Mouse (Mus musculus) cerebellum, adult 18-20 months (tissue): Measurements from ENCODE around the gene Katnal1.

ENCODE experiments used
- DNase-seq, 2 experiments: peaks; one replicate each; pipeline ENCODE4 v3.0.0; 2021

Gene Katnal1

GRCm38 (mm10) chr5:148924051-148924450 is 5.1 kb downstream of the Katnal1 start:
- DNase-seq = no peak

- no peak for DNase-seq
Observed at GRCm38 (mm10) chr5:148923408-148923807, 5.7 kb downstream of the Katnal1 start.

GRCm38 (mm10) chr5:148922773-148923172 is 6.3 kb downstream of the Katnal1 start:
- DNase-seq = no peak

DNA sequence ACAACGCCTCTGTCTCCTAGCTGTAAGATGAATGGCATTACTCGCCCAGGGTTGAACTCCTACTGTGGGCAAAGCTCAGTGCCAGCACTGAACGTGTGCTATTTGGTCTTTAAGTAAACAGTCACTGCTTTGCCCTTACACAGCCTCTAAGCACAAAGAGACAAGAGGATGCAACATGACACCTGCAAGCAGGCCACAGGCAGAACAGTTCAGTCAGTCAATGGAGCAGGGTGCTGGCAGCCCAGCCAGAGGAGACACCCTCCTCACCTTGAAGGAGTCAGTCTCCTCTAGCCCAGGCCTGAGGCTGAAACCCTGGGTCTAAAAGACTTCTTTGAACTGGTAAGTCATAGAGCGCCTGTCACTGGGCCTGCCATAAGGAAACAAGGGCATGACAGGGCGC is 11.1 kb downstream of the Katnal1 start:
- DNase-seq = no peak

DNA sequence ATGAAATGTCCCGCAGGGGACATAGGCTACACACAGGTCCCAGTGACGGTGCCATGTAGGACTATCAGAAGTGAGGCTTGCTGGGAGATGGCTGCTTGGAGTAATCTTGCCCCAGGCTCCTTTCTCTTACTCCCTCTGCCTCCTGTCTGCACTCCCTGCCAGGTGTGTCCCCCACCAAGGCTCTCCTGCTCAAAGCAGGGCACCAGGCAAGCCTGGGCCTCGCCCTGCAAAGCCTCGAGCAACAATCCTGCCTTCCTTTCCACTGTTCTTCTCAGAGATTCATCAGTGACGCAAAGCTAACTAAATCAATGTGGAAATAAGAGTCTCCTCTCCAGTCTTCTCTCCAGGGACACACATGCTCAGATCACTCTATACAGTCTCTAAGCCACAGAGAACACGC is 12.3 kb downstream of the Katnal1 start:
- no peak for DNase-seq

DNA sequence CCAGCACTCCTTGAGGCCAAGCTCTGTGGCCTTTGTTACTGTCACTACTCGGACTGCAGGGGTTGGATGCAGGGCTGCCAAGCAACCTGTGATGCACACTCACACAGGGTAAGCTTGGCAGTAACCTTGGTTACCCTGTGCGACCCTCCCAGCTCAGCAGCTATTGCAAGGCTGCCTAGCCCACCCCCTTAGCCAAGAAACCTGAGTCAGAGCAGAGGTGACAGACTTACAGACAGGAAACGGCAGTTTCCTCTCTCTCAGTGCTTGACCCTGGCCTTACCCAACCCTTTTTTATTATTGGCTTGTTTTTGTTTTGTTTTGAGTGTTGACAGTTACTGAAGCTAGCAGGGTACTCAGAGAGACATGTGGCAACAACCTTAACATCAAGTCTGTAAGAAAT is 16.9 kb downstream of the Katnal1 start:
- DNase-seq = no peak

DNA sequence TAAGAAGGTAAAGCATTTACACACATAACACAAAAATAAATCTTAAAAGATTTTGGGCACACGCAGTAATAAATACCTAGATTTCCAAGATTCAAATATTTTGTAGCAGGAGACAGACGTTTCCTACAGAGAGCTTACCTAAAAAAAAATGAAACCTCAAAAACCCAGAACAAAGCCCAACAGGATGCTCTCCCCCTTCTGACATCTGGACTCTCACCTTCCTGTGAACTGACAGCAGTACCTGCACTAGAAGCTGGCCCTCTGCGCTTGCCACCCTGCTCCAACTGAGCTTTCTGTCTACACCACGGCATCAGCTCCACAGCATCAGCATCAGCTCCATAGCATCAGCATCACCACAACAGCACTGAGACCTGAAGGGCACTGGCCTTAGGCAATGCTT is 19.1 kb downstream of the Katnal1 start:
- DNase-seq = no peak

GRCm38 (mm10) chr5:148909402-148909801 is 19.7 kb downstream of the Katnal1 start:
- no peak for DNase-seq

- DNase-seq = no peak
Observed at GRCm38 (mm10) chr5:148909057-148909395, 20.1 kb downstream of the Katnal1 start.

DNA sequence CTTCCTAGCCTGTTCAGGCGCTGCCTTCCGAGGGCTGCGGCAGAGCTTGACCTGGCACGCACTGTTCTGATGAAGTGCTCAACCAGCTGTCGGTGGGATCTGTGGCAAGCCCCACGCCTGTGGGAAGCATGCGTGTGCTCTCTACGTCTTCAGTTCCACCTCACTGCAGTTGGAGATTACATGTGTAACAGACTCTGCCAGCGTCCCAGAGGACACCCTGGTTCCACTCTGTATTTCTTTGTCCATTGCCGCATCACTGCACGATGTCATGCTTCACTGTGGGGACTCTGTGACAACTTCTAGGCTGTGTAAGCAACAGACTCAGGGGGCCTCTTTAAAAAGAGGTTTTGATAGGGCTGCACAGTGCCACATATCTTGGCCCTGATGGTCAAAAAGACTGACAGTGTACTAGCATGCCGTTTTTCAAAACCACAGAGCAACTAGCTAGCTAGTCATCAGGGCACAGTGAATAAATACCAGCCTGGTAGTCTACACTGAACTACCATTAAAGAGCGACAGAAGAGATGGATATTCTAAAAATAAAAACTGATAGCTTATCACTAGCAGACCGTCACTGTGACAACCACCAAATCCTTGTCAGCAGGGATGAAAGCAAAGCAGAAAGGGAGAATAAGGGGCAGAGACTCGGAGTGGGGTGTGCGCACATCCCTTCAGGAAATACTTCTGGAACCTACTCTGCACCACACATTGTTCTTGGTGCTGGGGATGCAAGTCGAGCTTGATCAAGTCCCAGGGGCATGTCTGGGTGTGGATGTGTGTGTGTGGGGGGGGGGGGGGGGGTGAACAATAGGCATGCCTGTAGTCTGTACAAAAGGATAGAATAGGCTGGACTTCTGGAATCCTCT is 20.7 kb downstream of the Katnal1 start:
- DNase-seq = no peak

GRCm38 (mm10) chr5:148906305-148906704 is 22.8 kb downstream of the Katnal1 start:
- DNase-seq = no peak

GRCm38 (mm10) chr5:148904846-148905245 is 24.3 kb downstream of the Katnal1 start:
- peak; percentile 49 to 56 for DNase-seq

- no peak for DNase-seq
Observed at GRCm38 (mm10) chr5:148899361-148899760, 29.8 kb downstream of the Katnal1 start.

DNA sequence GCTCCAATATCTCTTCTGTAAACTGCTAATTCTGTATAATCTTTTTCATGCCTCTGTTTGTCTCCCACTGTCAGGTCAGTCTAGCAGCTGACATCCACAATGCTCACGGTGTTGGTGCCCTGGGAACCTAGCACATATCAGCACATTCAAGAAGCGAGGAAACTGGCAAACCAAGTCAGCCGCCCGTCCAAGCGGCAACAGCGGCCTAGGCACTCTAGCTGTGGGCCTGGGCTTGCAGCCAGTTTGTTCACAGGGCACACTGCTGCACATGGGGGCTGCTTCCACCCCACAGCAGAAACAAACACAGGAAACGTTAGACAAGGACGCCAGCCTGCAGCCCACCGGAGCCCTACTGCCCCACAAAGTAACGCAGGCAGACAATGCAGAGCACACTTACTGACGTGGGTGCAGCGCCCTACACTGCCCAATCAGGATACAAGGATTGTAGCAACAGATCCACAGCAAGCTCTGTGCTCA is 31.1 kb downstream of the Katnal1 start:
- DNase-seq = no peak

DNA sequence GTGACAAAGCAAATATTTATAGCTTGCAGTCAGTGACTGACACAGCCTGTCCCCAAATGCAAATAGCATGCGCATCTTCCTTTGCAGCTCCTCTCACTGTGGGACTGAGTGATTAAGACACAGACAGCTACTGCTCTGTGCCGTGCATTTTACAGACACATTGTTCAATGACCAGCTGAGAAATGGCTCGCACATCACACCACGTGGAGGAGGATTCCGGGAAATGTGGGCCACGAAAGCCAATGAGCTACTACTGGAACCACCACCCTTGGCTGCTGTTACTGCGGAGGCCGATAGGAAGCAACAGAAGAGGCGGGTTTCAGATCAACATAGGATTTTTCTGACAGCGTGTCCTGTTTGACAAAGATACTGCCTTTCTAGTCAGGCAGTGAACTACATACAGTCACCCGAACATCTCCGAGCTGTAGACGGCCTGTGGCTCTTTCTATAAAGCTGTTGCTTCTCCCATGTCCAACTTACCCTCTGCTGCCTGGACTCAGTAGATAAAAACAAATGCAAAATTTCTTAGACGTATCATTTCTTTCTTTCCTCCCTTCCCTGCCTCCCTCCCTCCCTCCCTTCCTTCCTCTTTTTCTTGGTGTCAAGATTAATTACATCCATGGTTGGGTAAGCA is 31.9 kb downstream of the Katnal1 start:
- no peak for DNase-seq

DNA sequence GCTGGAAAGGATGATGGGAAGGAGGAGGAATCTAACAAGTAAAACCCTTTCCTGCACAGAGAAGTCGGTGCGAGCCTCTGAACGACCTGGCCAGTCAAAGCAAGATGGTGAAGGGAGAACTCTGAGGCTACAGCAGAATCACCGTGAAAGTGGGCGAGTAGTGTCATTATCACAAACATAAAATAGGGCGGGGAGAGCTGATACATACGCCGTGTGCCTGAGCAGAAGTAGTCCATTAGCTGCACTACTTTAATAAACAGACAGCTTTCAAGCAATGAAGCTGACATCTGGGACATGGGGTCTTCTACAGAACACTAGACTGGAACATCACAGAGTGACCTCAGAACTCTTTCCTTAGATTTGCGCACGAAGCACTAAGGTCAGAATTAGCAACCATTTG is 32.6 kb downstream of the Katnal1 start:
- DNase-seq = no peak

GRCm38 (mm10) chr5:148895833-148896232 is 33.3 kb downstream of the Katnal1 start:
- no peak for DNase-seq

GRCm38 (mm10) chr5:148895034-148895433 is 34.1 kb downstream of the Katnal1 start:
- no peak for DNase-seq

DNA sequence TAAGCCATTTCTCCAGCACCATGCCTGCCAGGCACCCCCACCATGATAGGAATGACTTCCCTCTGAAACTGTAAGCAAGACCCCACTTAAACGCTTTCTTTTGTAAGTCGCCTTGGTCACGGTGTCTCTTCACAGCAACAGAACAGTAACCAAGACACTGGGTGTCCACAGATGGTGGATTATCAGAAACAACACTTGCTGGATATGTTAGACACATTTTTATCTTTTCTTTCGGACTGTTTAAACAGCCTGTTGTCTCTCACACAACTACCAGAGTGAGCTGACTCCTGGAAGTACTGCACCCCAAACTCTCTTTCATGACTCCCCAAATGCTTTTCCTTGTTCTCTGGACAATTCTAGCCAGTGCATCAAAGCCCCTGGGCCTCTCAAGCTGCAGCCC is 38.9 kb downstream of the Katnal1 start:
- DNase-seq = no peak

DNA sequence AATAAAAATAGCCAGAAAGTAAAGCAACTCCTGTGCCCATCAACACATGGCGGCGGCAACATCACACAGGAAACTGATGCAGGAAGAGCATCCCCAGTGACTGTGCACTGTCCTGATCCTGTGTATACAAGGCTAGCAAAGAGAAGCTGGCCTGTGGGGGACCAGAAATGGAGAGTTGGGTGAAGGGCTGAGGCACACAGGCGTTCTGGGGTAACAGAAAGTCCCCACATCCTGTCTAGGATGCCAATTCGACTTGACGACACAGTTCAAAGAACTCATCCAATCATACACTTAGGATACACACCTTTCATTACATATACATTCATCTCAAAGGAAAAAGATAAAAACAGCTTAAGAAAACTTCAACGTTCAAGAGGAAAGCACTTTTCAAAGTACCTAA is 41.1 kb downstream of the Katnal1 start:
- DNase-seq = no peak

DNA sequence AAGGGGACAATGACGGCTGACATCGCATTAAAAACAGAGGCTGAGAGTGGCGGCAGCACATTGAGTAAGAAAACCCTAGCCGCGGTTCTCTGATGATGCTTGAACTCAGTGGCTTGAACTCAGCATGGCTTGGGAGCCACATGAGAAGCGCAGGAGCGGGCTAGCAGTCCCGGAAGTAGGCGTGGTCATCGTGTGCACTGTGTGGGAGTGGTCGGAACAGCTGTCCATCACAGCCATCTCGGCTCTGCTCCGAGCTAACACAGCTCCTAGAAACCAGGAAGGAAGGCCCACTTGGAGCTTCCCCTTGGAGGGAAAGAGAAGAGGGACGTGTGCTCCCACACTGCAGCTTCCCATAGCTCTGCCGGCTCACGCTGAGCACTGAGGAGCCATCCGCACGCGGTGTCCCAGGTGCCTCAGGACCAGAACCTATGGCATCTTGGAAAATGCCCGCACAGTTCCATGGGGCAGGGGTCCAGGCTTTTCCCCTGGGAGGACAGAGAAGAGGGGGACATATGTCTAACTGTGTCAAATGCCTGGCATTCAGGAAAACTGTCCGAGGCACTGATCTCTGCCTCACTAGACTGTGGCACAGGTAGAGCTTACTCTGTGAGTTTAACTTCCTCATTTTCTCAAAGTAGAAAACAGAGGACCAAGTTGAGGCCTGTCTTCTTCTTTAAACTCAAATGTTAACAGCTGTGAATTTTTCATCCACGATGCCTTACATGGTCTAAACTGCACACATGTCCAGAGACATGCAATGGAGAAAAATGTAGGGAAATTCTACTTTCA is 43.1 kb downstream of the Katnal1 start:
- DNase-seq = no peak

DNA sequence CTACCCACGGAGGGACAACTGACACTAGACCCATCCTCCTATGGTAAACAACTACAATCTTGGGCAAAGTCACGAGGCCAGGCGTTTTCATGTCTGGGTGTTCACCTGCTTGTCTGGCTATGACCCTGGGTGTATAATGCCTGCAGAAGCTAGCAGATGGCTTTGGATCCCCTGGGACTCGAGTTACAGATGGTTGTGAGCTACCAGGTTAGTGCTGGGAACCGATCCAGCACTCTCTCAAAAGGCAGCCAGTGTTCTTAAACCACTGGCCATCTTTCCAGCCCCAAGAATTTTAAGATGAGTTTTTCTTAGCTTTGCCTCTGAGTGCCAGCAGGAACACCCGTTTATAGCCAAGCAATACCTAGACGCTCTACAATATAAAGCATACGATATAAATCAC is 45.4 kb downstream of the Katnal1 start:
- no peak for DNase-seq

DNA sequence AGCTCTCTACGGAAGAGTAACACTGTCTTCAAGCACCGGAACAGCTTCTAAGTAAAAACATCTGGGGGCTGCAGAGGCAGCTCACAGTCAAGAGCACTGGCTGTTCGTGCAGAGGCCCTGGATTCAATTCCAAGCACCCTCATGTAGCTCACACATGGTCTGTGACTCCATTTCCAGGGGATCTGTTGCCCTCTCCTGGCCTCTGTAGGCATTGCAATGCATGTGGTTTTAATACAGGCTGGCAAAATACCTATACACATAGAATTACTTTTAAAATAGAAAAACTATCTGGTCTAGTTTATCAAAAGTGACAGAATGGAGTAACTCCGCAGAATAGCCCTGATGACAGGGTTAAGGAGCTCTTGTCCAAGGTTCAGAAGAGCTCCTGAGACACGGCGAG is 49.9 kb downstream of the Katnal1 start:
- peak in 1 of 2 experiments; percentile 10 for DNase-seq

GRCm38 (mm10) chr5:148873116-148873515 is 56.0 kb downstream of the Katnal1 start:
- DNase-seq = no peak
